Mouse (Mus musculus) monocyte, adult 5-6 weeks (primary cell): ENCODE measurements around the gene Tulp2. TPM values are rescaled to one million over a fixed set of nuclear protein-coding genes. Genes with fewer than 3 reads are reported as not detected.
"Not testable (repeated sequence)": the region's sequence is repeated elsewhere in the genome, so short reads cannot be mapped to it uniquely, and the experiment has no call there.

Source experiments
- ATAC-seq: fragments of 153-309, 156-312 bp; replicated peaks from 2 replicates; pipeline ENCODE4 v1.8.0; 2017; ENCODE audit warnings: mild to moderate bottlenecking; ENCODE audit not compliant: low TSS enrichment, insufficient number of reproducible peaks, severe bottlenecking, poor library complexity, low FRiP score
- total RNA-seq: library from RNA; stranded (forward); fragments of 200-1000, 200-491, 200-594 nt; gene quantifications from 3 replicates; pipeline ENCODE4 v1.2.3, GENCODE M21; 2017

The Tulp2 gene
- total RNA-seq, 1 experiment from 2014 or later, result 3.2 TPM

- peak; percentile 95 for ATAC-seq
Observed at GRCm38 (mm10) chr7:45509912-45510787, 28.5 kb downstream of the Tulp2 start, which contains the start of gene Nucb1. TSS of gene Nucb1 (minus strand) at chr7:45510406.

- ATAC-seq, result no peak
Observed at GRCm38 (mm10) chr7:45514411-45514810, 32.7 kb downstream of the Tulp2 start.

GRCm38 (mm10) chr7:45515436-45515835 lies 33.8 kb downstream of the Tulp2 start:
- ATAC-seq, result no peak

- ATAC-seq, result not testable (repeated sequence)
Observed at GRCm38 (mm10) chr7:45516846-45517245, 35.2 kb downstream of the Tulp2 start.

GRCm38 (mm10) chr7:45518618-45519017 lies 36.9 kb downstream of the Tulp2 start:
- ATAC-seq, result no peak

GRCm38 (mm10) chr7:45519345-45520120 lies 37.9 kb downstream of the Tulp2 start:
- no peak for ATAC-seq

- no peak for ATAC-seq
Observed at GRCm38 (mm10) chr7:45520605-45521004, 38.9 kb downstream of the Tulp2 start.

- ATAC-seq, result peak; percentile 75
Observed at GRCm38 (mm10) chr7:45521728-45522184, 40.1 kb downstream of the Tulp2 start.

GRCm38 (mm10) chr7:45522194-45522752 lies 40.6 kb downstream of the Tulp2 start:
- no peak for ATAC-seq

- ATAC-seq, result no peak
Observed at GRCm38 (mm10) chr7:45522957-45523676, 41.4 kb downstream of the Tulp2 start.

GRCm38 (mm10) chr7:45523678-45524170 lies 42.0 kb downstream of the Tulp2 start:
- no peak for ATAC-seq

- ATAC-seq, result no peak
Observed at GRCm38 (mm10) chr7:45524841-45525621, 43.4 kb downstream of the Tulp2 start.

- ATAC-seq, result peak; percentile 93
Observed at GRCm38 (mm10) chr7:45525809-45526473, 44.3 kb downstream of the Tulp2 start, which contains the start of the genes Ppp1r15a and Plekha4. TSS of gene Ppp1r15a (minus strand) at chr7:45526268. TSS of gene Plekha4 (plus strand) at chr7:45526330.

- ATAC-seq, result no peak
Observed at GRCm38 (mm10) chr7:45526474-45527120, 44.9 kb downstream of the Tulp2 start.

- ATAC-seq, result not testable (repeated sequence)
Observed at GRCm38 (mm10) chr7:45527169-45527568, 45.5 kb downstream of the Tulp2 start.

- ATAC-seq, result no peak
Observed at GRCm38 (mm10) chr7:45529461-45529860, 47.8 kb downstream of the Tulp2 start.

GRCm38 (mm10) chr7:45530643-45531042 lies 49.0 kb downstream of the Tulp2 start:
- no peak for ATAC-seq
